Mouse (Mus musculus): ENCODE data around the gene Cd101.

DNA sequence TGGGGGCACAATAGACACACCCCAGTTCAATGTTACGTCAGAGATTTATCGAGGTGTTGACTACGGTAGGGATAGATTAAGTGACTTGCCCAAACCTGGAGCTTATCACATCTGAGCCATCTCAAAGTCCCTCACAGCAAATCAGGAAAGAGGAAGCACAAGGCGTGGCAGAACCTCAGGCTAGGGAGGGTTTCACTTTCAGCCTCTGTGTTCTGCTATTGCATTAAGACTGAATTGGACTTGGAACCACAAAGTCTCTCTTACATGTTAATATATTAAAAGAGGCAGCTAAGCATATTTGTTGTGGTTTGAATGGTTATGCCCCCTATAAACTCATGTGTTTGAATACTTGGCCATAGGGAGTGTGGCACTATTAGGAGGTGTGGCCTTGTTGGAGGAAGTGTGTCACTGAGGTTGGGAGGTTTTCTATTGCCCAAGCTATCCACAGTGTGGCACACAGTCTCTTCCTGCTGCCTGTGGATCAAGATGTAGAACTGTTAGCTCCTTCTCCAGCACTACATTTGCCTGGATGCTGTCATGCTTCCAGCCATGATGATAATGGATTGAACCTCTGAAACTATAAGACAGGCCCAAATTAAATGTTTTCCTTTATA, 18.7 kb downstream of the Cd101 start:
- TF ChIP-seq CTCF (conservative IDR thresholded peaks at IDR 0.05; ENCODE audit: low read length) (no peak), NANOG (IDR thresholded peaks at IDR 0.05; ENCODE audit: borderline replicate concordance, low read length) (no peak), POU5F1 (IDR thresholded peaks at IDR 0.05; ENCODE audit: borderline replicate concordance, low read length) (no peak)

Measured in E14TG2a.4 (cell line).